Mouse (Mus musculus): Measurements from ENCODE around the gene Psmb8. TPM values are rescaled to one million over a fixed set of nuclear protein-coding genes. Genes with fewer than 3 reads are reported as not detected.

Psmb8 gene
- total and polyA plus RNA-seq, 3 experiments = 133 to 144 TPM; not detected in 1

GRCm38 (mm10) chr17:34240916-34241315 is 43.4 kb downstream of the Psmb8 start:
- TF ChIP-seq MYB (IDR thresholded peaks at IDR 0.05; ENCODE audit: low read depth, low read length) (no peak), POLR2A (IDR thresholded peaks at IDR 0.05; ENCODE audit: control insufficient read depth in 1 of 2, insufficient read depth in 1 of 2, low read depth in 1 of 2, low read length in 2 of 2, poor library complexity in 1 of 2) (no peak), USF2 (IDR thresholded peaks at IDR 0.05; ENCODE audit: borderline replicate concordance in 1 of 2, insufficient read depth in 1 of 2, low read depth in 1 of 2, low read length in 2 of 2) (no peak), JUND (IDR thresholded peaks at IDR 0.05; ENCODE audit: low read depth, low read length) (no peak), EP300 (IDR thresholded peaks at IDR 0.05; ENCODE audit: low read depth in 1 of 2, low read length in 2 of 2) (no peak), POLR2AphosphoS2 (IDR thresholded peaks at IDR 0.05; ENCODE audit: low read length) (no peak), E2F4 (IDR thresholded peaks at IDR 0.05; ENCODE audit: borderline replicate concordance, low read depth, low read length) (no peak), TBP (IDR thresholded peaks at IDR 0.05; ENCODE audit: low read depth, low read length) (no peak), ZNF384 (IDR thresholded peaks at IDR 0.05; ENCODE audit: low read depth, low read length) (no peak), KAT2A (conservative IDR thresholded peaks at IDR 0.05; ENCODE audit: low read depth, low read length) (no peak)

GRCm38 (mm10) chr17:34244656-34245055 is 47.1 kb downstream of the Psmb8 start:
- Histone ChIP-seq H3K27ac (ENCODE audit: control insufficient read depth, low read depth, low read length) (no peak overlapping the region), H3K27me3 (ENCODE audit: control insufficient read depth in 1 of 2, insufficient read depth in 2 of 2, low read length in 2 of 2) (peaks cover 0 to 9% of the 10 kb centered on the region in 2 experiments; a peak in 3 of 4 replicates), H3K79me2 (ENCODE audit: control insufficient read depth, insufficient read depth, low read length, poor library complexity) (no peaks in the 10 kb centered on the region), H3K9ac (ENCODE audit: control insufficient read depth, low read depth, low read length, poor library complexity, severe bottlenecking) (no peak overlapping the region), H3K36me3 (ENCODE audit: control insufficient read depth in 1 of 2, insufficient read depth in 2 of 2, low read length in 2 of 2) (no peaks in the 10 kb centered on the region), H3K4me3 (ENCODE audit: control insufficient read depth in 1 of 2, insufficient read depth in 1 of 2, low read depth in 2 of 2, low read length in 2 of 2) (no peak overlapping the region), H3K4me1 (ENCODE audit: control insufficient read depth in 1 of 2, insufficient read depth in 2 of 2, low read length in 2 of 2) (no peaks in the 10 kb centered on the region), H3K9me3 (replicated peaks; ENCODE audit: insufficient read depth, low read length) (no peaks in the 10 kb centered on the region)
- TF ChIP-seq GATA1 (IDR thresholded peaks at IDR 0.05; ENCODE audit: low read depth, low read length) (no peak), TCF12 (IDR thresholded peaks at IDR 0.05; ENCODE audit: low read depth, low read length) (no peak), MXI1 (IDR thresholded peaks at IDR 0.05; ENCODE audit: low read depth, low read length) (no peak), USF2 (IDR thresholded peaks at IDR 0.05; ENCODE audit: borderline replicate concordance in 1 of 2, insufficient read depth in 1 of 2, low read depth in 1 of 2, low read length in 2 of 2) (no peak), CTCF (IDR thresholded peaks at IDR 0.05 in 2 of 3, conservative IDR thresholded peaks at IDR 0.05 in 1 of 3; ENCODE audit: control insufficient read depth in 1 of 3, insufficient read depth in 1 of 3, low read depth in 2 of 3, low read length in 3 of 3, poor library complexity in 1 of 3, severe bottlenecking in 1 of 3) (no peak), MEF2A (IDR thresholded peaks at IDR 0.05; ENCODE audit: extremely low read depth, insufficient replicate concordance, low read depth, low read length, poor library complexity, severe bottlenecking) (no peak), ZC3H11A (IDR thresholded peaks at IDR 0.05; ENCODE audit: low read depth, low read length) (no peak), MYC (IDR thresholded peaks at IDR 0.05; ENCODE audit: low read depth, low read length) (no peak), POLR2AphosphoS5 (IDR thresholded peaks at IDR 0.05; ENCODE audit: borderline replicate concordance, low read depth, low read length) (no peak), GABPA (IDR thresholded peaks at IDR 0.05; ENCODE audit: low read depth, low read length) (no peak), ZMIZ1 (IDR thresholded peaks at IDR 0.05; ENCODE audit: low read depth, low read length) (no peak), POLR2A (IDR thresholded peaks at IDR 0.05; ENCODE audit: control insufficient read depth in 1 of 2, insufficient read depth in 1 of 2, low read depth in 1 of 2, low read length in 2 of 2, poor library complexity in 1 of 2) (no peak), MYB (IDR thresholded peaks at IDR 0.05; ENCODE audit: low read depth, low read length) (no peak), CHD1 (IDR thresholded peaks at IDR 0.05; ENCODE audit: low read depth, low read length) (no peak), NRF1 (IDR thresholded peaks at IDR 0.05; ENCODE audit: insufficient read depth, low read depth, low read length, poor library complexity, severe bottlenecking) (no peak), ZNF384 (IDR thresholded peaks at IDR 0.05; ENCODE audit: low read depth, low read length) (no peak)
- no peak for DNase-seq (ENCODE audit: low read depth, low spot score)

More at GRCm38 (mm10) chr17:34240916-34241315, 43.4 kb downstream of the Psmb8 start:
- no peak overlapping the region for H3K9ac ChIP-seq (ENCODE audit: control insufficient read depth, low read depth, low read length, poor library complexity, severe bottlenecking)
- no peak for DNase-seq (ENCODE audit: low read depth, low spot score)
- no peaks in the 10 kb centered on the region; a peak in 1 of 4 replicates for H3K4me1 ChIP-seq (ENCODE audit: control insufficient read depth in 1 of 2, insufficient read depth in 2 of 2, low read length in 2 of 2)
- peaks cover 0 to 4% of the 10 kb centered on the region in 2 experiments; a peak in 1 of 4 replicates for H3K27me3 ChIP-seq (ENCODE audit: control insufficient read depth in 1 of 2, insufficient read depth in 2 of 2, low read length in 2 of 2)
- H3K27ac ChIP-seq (ENCODE audit: control insufficient read depth, low read depth, low read length) = no peak overlapping the region
- no peaks in the 10 kb centered on the region for H3K9me3 ChIP-seq (replicated peaks; ENCODE audit: insufficient read depth, low read length)
- no peak overlapping the region for H3K4me3 ChIP-seq (ENCODE audit: control insufficient read depth in 1 of 2, insufficient read depth in 1 of 2, low read depth in 2 of 2, low read length in 2 of 2)
- H3K36me3 ChIP-seq (ENCODE audit: control insufficient read depth in 1 of 2, insufficient read depth in 2 of 2, low read length in 2 of 2) = peaks cover 0 to 3% of the 10 kb centered on the region in 2 experiments; a peak in 1 of 4 replicates
- no peaks in the 10 kb centered on the region for H3K79me2 ChIP-seq (ENCODE audit: control insufficient read depth, insufficient read depth, low read length, poor library complexity)
